Mouse (Mus musculus): Measurements from ENCODE around the gene Zswim5. TPM values are rescaled to one million over a fixed set of nuclear protein-coding genes. Genes with fewer than 3 reads are reported as not detected.
"Not testable (repeated sequence)": the region's sequence is repeated elsewhere in the genome, so short reads cannot be mapped to it uniquely, and the experiment has no call there.

The Zswim5 gene
- polyA plus RNA-seq (2016; fragmentation: Nextera tagmentation; extraction: Ambion mirVana) = 9.6 and 10.6 TPM in 2 replicates

GRCm38 (mm10) chr4:116876995-116877728, at the start of gene Zswim5:
TSS of gene Zswim5 (plus strand) at chr4:116877376.
- Histone ChIP-seq H3K36me3 (no peaks in the 10 kb centered on the region), H3K9ac (replicated peaks) (peak within 1 kb of the TSS; percentile 97), H3K4me1 (peaks cover 3% of the 10 kb centered on the region; the same call in 1 of the 2 replicates), H3K4me3 (peak within 1 kb of the TSS; percentile 91), H3K27me3 (no peaks in the 10 kb centered on the region), H3K9me3 (no peaks in the 10 kb centered on the region), H3K27ac (replicated peaks) (peak within 1 kb of the TSS; percentile 99), H3K4me2 (replicated peaks) (peak within 1 kb of the TSS; percentile 77)
- peak; percentile 93 for ATAC-seq (ENCODE audit: low FRiP score, low read depth)
- under 1% methylated on average over 103 of the region's 104 CpGs for whole genome bisulfite sequencing

- H3K9ac ChIP-seq (replicated peaks) = no peak overlapping the region
- WGBS = 0% methylated on average over 4 of the region's 4 CpGs
- H3K27ac ChIP-seq (replicated peaks) = no peak overlapping the region
- H3K27me3 ChIP-seq = 0 out of 2 replicates have a peak, but pooled peaks cover 3% of the 10 kb centered on the region
- no peaks in the 10 kb centered on the region for H3K36me3 ChIP-seq
- no peaks in the 10 kb centered on the region for H3K9me3 ChIP-seq
- H3K4me1 ChIP-seq = peaks cover 24% of the 10 kb centered on the region
- ATAC-seq (ENCODE audit: low FRiP score, low read depth) = no peak
- no peak overlapping the region for H3K4me2 ChIP-seq (replicated peaks)
- no peak overlapping the region for H3K4me3 ChIP-seq
Measured at GRCm38 (mm10) chr4:116827819-116828218, 49.4 kb upstream of the Zswim5 start.

GRCm38 (mm10) chr4:116829364-116830069, 47.7 kb upstream of the Zswim5 start:
- WGBS = 33% methylated on average over 6 of the region's 6 CpGs
- H3K4me1 ChIP-seq = peaks cover 19% of the 10 kb centered on the region

GRCm38 (mm10) chr4:116830070-116830368, 47.2 kb upstream of the Zswim5 start:
- 7% methylated on average over 6 of the region's 6 CpGs for WGBS
- H3K4me2 ChIP-seq (replicated peaks) = no peak overlapping the region

More at GRCm38 (mm10) chr4:116829364-116830069, 47.7 kb upstream of the Zswim5 start:
- H3K4me3 ChIP-seq = no peak overlapping the region
- no peak overlapping the region for H3K4me2 ChIP-seq (replicated peaks)
- no peaks in the 10 kb centered on the region for H3K9me3 ChIP-seq
- no peaks in the 10 kb centered on the region for H3K36me3 ChIP-seq
- H3K27ac ChIP-seq (replicated peaks) = peak overlapping the region; percentile 30
- H3K9ac ChIP-seq (replicated peaks) = no peak overlapping the region
- 0 out of 2 replicates have a peak, but pooled peaks cover 3% of the 10 kb centered on the region for H3K27me3 ChIP-seq
- peak; percentile 35; the same call in 1 of the 2 replicates for ATAC-seq (ENCODE audit: low FRiP score, low read depth)

GRCm38 (mm10) chr4:116838999-116839398, 38.2 kb upstream of the Zswim5 start:
- Histone ChIP-seq H3K9me3 (no peaks in the 10 kb centered on the region), H3K36me3 (no peaks in the 10 kb centered on the region), H3K27ac (replicated peaks) (no peak overlapping the region), H3K4me3 (no peak overlapping the region), H3K9ac (replicated peaks) (no peak overlapping the region), H3K4me1 (no peaks in the 10 kb centered on the region), H3K4me2 (replicated peaks) (no peak overlapping the region), H3K27me3 (peaks cover 15% of the 10 kb centered on the region)
- WGBS = 23% methylated on average over 2 of the region's 2 CpGs
- no peak for ATAC-seq (ENCODE audit: low FRiP score, low read depth)

More at GRCm38 (mm10) chr4:116830070-116830368, 47.2 kb upstream of the Zswim5 start:
- 0 out of 2 replicates have a peak, but pooled peaks cover 3% of the 10 kb centered on the region for H3K27me3 ChIP-seq
- H3K27ac ChIP-seq (replicated peaks) = peak overlapping the region; percentile 30
- peaks cover 17% of the 10 kb centered on the region for H3K4me1 ChIP-seq
- no peak overlapping the region for H3K4me3 ChIP-seq
- no peaks in the 10 kb centered on the region for H3K36me3 ChIP-seq
- no peaks in the 10 kb centered on the region for H3K9me3 ChIP-seq
- ATAC-seq (ENCODE audit: low FRiP score, low read depth) = peak; percentile 53; the same call in 1 of the 2 replicates
- H3K9ac ChIP-seq (replicated peaks) = no peak overlapping the region

- 43% methylated on average over 23 of the region's 29 CpGs for WGBS
- H3K27ac ChIP-seq (replicated peaks); H3K4me3 ChIP-seq; H3K9ac ChIP-seq (replicated peaks); ATAC-seq (ENCODE audit: low FRiP score, low read depth); H3K9me3 ChIP-seq; H3K4me1 ChIP-seq; H3K36me3 ChIP-seq; H3K4me2 ChIP-seq (replicated peaks): not testable (repeated sequence)
- H3K27me3 ChIP-seq = peaks cover 15% of the 10 kb centered on the region
Measured at GRCm38 (mm10) chr4:116840096-116840495, 37.1 kb upstream of the Zswim5 start.

- H3K27ac ChIP-seq (replicated peaks) = no peak overlapping the region
- ATAC-seq (ENCODE audit: low FRiP score, low read depth) = no peak
- peaks cover 15% of the 10 kb centered on the region for H3K27me3 ChIP-seq
- no peaks in the 10 kb centered on the region for H3K9me3 ChIP-seq
- WGBS = 92% methylated on average over 6 of the region's 6 CpGs
- H3K9ac ChIP-seq (replicated peaks) = no peak overlapping the region
- H3K4me2 ChIP-seq (replicated peaks) = no peak overlapping the region
- H3K36me3 ChIP-seq = no peaks in the 10 kb centered on the region
- H3K4me3 ChIP-seq = no peak overlapping the region
- H3K4me1 ChIP-seq = no peaks in the 10 kb centered on the region
Measured at GRCm38 (mm10) chr4:116840841-116841240, 36.3 kb upstream of the Zswim5 start.

GRCm38 (mm10) chr4:116844324-116844723, 32.9 kb upstream of the Zswim5 start:
- no peak for ATAC-seq (ENCODE audit: low FRiP score, low read depth)
- no peak overlapping the region for H3K27ac ChIP-seq (replicated peaks)
- no peak overlapping the region for H3K4me3 ChIP-seq
- H3K9me3 ChIP-seq = no peaks in the 10 kb centered on the region
- no peaks in the 10 kb centered on the region for H3K4me1 ChIP-seq
- peaks cover 10% of the 10 kb centered on the region for H3K27me3 ChIP-seq
- no peak overlapping the region for H3K9ac ChIP-seq (replicated peaks)
- no peak overlapping the region for H3K4me2 ChIP-seq (replicated peaks)
- 94% methylated on average over 3 of the region's 3 CpGs for WGBS
- no peaks in the 10 kb centered on the region for H3K36me3 ChIP-seq

- no peak overlapping the region for H3K4me2 ChIP-seq (replicated peaks)
- no peak overlapping the region for H3K9ac ChIP-seq (replicated peaks)
- WGBS = 80% methylated on average over 3 of the region's 3 CpGs
- H3K9me3 ChIP-seq = no peaks in the 10 kb centered on the region
- H3K4me1 ChIP-seq = peaks cover 14% of the 10 kb centered on the region
- no peak overlapping the region for H3K27ac ChIP-seq (replicated peaks)
- no peaks in the 10 kb centered on the region for H3K27me3 ChIP-seq
- no peak for ATAC-seq (ENCODE audit: low FRiP score, low read depth)
- H3K36me3 ChIP-seq = no peaks in the 10 kb centered on the region
- H3K4me3 ChIP-seq = no peak overlapping the region
Measured at GRCm38 (mm10) chr4:116849901-116850300, 27.3 kb upstream of the Zswim5 start.

- Histone ChIP-seq H3K36me3 (no peaks in the 10 kb centered on the region), H3K9ac (replicated peaks) (no peak overlapping the region), H3K4me1 (peaks cover 14% of the 10 kb centered on the region), H3K9me3 (no peaks in the 10 kb centered on the region), H3K4me3 (no peak overlapping the region), H3K27me3 (no peaks in the 10 kb centered on the region), H3K4me2 (replicated peaks) (peak overlapping the region; percentile 6; the same call in 1 of the 2 replicates), H3K27ac (replicated peaks) (no peak overlapping the region)
- peak; percentile 54; the same call in 1 of the 2 replicates for ATAC-seq (ENCODE audit: low FRiP score, low read depth)
- WGBS = 20% methylated on average over 2 of the region's 2 CpGs
Measured at GRCm38 (mm10) chr4:116854286-116854685, 22.9 kb upstream of the Zswim5 start.

GRCm38 (mm10) chr4:116857203-116857602, 20.0 kb upstream of the Zswim5 start:
- WGBS = 76% methylated on average over 10 of the region's 10 CpGs
- peaks cover 14% of the 10 kb centered on the region for H3K4me1 ChIP-seq
- no peak for ATAC-seq (ENCODE audit: low FRiP score, low read depth)
- H3K9ac ChIP-seq (replicated peaks) = no peak overlapping the region
- no peak overlapping the region for H3K27ac ChIP-seq (replicated peaks)
- no peak overlapping the region for H3K4me3 ChIP-seq
- no peaks in the 10 kb centered on the region for H3K36me3 ChIP-seq
- no peaks in the 10 kb centered on the region for H3K27me3 ChIP-seq
- no peaks in the 10 kb centered on the region for H3K9me3 ChIP-seq
- H3K4me2 ChIP-seq (replicated peaks) = no peak overlapping the region

- Histone ChIP-seq H3K4me2 (replicated peaks) (no peak overlapping the region), H3K36me3 (no peaks in the 10 kb centered on the region), H3K9me3 (no peaks in the 10 kb centered on the region), H3K4me3 (no peak overlapping the region), H3K27ac (replicated peaks) (no peak overlapping the region), H3K4me1 (peaks cover 2% of the 10 kb centered on the region), H3K9ac (replicated peaks) (no peak overlapping the region), H3K27me3 (no peaks in the 10 kb centered on the region)
- 78% methylated on average over 5 of the region's 5 CpGs for WGBS
- ATAC-seq (ENCODE audit: low FRiP score, low read depth) = no peak
Measured at GRCm38 (mm10) chr4:116859711-116860110, 17.5 kb upstream of the Zswim5 start.

Data from midbrain, embryonic 12.5 days (tissue).